Mouse (Mus musculus): Measurements from ENCODE around the gene Gm21970.

Gene Gm21970

DNA sequence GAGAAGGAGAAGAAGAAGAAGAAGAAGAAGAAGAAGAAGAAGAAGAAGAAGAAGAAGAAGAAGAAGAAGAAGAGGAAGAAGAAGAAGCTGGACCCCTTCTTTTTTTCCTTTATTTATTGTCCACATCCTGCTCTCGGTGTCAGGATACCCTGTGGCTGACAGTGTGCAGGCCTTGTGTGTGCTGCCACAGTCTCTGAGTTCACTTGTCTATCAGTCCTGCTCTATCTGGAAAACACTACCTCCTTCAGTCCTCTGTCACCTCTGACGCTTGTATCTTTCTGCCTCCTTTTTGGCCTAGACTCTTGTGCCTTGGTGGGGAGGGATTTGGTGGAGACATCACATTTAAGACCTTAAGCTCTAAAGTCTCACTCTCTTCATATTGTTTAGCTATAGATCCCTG is 71.9 kb downstream of the Gm21970 start:
- no peak for DNase-seq (ENCODE audit: low spot score in 2 of 2)

DNA sequence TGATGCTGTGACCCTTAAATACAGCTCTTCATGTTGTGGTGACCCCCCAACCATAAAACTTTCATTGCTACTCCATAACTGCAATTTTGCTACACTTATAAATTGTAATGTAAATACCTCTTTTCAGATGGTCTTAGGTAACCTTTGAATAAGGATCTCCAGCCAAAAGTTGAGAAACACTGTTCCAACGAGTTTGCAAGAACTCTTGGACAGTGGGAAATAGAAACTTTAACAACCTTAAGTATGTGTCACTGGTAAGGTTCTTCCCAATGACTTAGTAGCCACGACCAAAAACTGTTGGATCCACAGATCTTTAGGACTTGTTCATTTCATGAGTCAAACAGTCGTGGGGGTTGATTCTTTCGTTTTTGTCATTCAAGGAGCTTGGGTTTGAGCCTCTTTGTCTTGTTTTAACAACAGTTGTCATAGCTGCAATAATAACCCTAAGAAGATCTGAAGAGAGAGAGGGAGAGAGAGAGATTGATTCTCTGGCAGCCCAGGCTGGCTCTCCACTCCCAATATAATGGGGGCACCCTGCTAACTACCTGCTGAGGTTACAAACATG is 72.4 kb downstream of the Gm21970 start:
- no peak for DNase-seq (ENCODE audit: low spot score in 2 of 2)

DNA sequence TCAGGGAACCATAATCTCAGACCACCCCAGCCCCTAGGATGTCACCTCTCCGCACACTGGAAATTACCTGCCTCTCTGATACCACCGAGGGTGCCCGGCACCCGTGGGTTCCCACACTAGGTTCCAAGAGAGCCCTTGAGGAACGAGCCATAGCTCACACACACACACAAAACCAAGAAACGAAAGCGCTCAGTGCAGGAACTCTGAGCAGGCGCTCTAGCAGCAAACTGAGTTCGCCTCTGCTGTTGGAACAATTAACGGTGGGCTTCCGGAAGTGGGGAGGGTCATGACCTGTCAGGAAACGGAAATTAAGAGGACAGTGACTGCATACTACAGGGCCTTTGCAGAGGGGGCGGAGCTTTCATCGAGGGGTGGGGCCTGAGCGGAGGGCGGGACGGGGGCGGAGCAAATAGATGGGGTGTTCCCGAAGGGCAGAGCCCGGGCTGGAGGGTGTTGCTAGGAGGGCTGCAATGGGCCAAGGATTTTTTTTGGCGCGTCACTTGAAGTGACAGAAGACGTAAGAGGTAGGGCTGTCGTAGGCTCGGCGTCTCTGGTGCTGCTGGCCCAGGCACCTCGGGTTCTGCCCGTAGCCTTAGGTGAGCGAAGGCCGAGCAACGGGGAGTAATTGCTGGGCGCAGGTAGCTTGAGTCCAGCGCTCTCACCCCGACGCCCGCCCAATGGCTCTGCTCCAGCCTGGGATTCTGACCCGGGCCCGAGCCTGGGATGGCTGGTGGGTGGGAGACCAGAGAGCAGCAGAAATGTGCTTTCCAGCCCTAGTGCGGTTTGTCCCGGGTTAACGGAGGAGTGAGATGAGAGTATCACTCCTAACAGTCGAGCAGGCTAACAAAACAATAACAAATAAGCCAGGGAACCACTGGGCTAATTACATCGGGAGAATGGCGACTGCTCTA is 73.3 kb downstream of the Gm21970 start:
- DNase-seq (ENCODE audit: low spot score in 2 of 2) = peak; percentile 72 to 88

DNA sequence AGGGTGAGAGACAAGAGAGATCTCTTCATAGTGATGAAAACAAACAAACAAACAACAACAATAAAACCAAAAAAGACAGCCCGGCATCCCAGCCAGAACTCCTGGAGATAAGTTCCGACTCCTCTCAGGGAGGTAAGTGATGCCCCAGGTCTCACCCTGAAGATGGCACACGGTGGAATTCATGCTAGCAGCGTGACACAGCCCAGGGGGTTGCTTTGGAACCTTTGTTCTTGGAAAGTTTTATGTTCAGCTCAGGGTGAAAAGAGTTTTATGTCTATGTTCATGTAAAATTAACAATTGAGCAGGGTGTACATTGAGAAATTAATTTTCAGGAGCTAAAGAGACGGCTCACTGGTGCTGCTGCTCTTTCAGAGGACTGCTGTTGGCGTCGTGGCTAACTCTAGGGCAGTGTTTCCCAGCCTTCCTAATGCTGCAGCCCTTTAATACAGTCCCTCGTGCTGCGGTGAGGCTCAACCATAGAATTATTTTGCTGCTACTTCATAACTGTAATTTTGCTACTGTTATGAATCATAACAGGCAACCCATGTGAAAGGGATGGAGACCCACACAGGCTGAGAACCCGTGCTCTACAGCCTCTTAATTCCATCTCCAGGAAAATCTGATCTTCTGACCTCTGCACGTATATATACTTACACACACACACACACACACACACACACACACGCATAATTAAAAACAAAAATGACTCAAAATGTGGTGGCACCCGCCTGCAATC is 74.2 kb downstream of the Gm21970 start:
- DNase-seq (ENCODE audit: low spot score in 2 of 2) = no peak

DNA sequence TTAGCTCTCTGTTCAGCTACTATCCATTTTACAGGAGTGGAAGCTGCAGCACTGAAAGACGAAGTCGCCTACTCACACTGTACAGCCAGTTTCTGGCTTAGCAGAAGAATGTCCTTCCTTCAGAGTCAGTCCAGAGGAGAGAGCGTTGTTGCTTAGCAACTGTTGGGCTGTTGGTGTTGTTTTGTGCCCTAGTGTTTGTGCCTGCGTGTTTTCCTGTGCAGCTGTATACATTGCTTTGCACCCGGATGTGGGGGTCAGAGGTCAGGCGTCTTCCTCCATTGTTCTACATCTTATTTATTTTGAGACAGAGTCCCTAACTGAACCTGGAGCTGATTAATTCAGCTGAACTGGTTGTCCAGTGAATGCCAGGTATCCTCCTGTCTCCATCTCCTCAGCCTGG is 75.0 kb downstream of the Gm21970 start:
- DNase-seq (ENCODE audit: low spot score in 2 of 2) = no peak

All from cerebellum, postnatal 4 days (tissue).